23 mouse cellular contexts compared by ENCODE assay signal in genomic region chr13:90984073-90984472, GRCm38 (mm10).
"Had no signal": no experiment of that assay in that cellular context is flagged by ENCODE, and none has a peak within 500 bp of the region (broad histone marks: within the 10 kb centered on the region; RNA-seq: fewer than 3 reads in every experiment).

No protein-coding gene starts in this region.

- H3K27ac ChIP-seq: gastrocnemius, adult 2 months; heart, embryonic 10.5 days; hindbrain, embryonic 13.5 days; hindbrain, embryonic 15.5 days; hindbrain, postnatal 0 days; layer of hippocampus, adult 2 months; left cerebral cortex, adult 2 months; limb, embryonic 10.5 days; limb, embryonic 12.5 days had no signal

- H3K36me3 ChIP-seq: heart, embryonic 10.5 days; heart, embryonic 12.5 days; hindbrain, embryonic 13.5 days; hindbrain, embryonic 15.5 days; limb, embryonic 10.5 days; limb, embryonic 12.5 days had no signal

- H3K4me2 ChIP-seq: heart, embryonic 12.5 days; hindbrain, embryonic 13.5 days; hindbrain, embryonic 15.5 days; limb, embryonic 12.5 days; liver, embryonic 11.5 days had no signal

- H3K9me3 ChIP-seq: heart, embryonic 10.5 days; heart, embryonic 12.5 days; hindbrain, embryonic 13.5 days; hindbrain, embryonic 15.5 days; limb, embryonic 10.5 days; limb, embryonic 12.5 days had no signal

- ATAC-seq: hindbrain, postnatal 0 days; intestine, embryonic 16.5 days had no signal

- H3K4me1 ChIP-seq: heart, embryonic 10.5 days; heart, embryonic 12.5 days; hindbrain, embryonic 13.5 days; hindbrain, embryonic 15.5 days; limb, embryonic 10.5 days; limb, embryonic 12.5 days had no signal

- DNase-seq: gastrocnemius, adult 2 months; gastrocnemius, postnatal 14 days; gastrocnemius, postnatal 36 days; heart, adult 18-20 months; heart, postnatal 10 days; heart, postnatal 4 days; kidney, adult 11 months; kidney, adult 2 months; kidney, postnatal 10 days; kidney, postnatal 25 days; kidney, postnatal 4 days; liver had no signal

- H3K27me3 ChIP-seq: heart, embryonic 12.5 days; hindbrain, embryonic 13.5 days; hindbrain, embryonic 15.5 days; limb, embryonic 12.5 days had no signal

- H3K4me3 ChIP-seq: gastrocnemius, adult 2 months; heart, embryonic 10.5 days; heart, embryonic 12.5 days; hindbrain, embryonic 13.5 days; hindbrain, embryonic 15.5 days; layer of hippocampus, adult 2 months; left cerebral cortex, adult 2 months; limb, embryonic 10.5 days; limb, embryonic 12.5 days had no signal

- H3K9ac ChIP-seq: heart, embryonic 12.5 days; hindbrain, embryonic 13.5 days; hindbrain, embryonic 15.5 days; limb, embryonic 12.5 days had no signal
